Mouse (Mus musculus) ES-Bruce4 (cell line): ENCODE measurements around the gene Traf2. TPM values are rescaled to one million over a fixed set of nuclear protein-coding genes. Genes with fewer than 3 reads are reported as not detected.

Experiments
- H3K27ac ChIP-seq: 2 replicates; pipeline ENCODE4 v1.5.1; 2012; ENCODE audit warnings: low read length, inconsistent platforms; ENCODE audit not compliant: insufficient read depth
- H3K27me3 ChIP-seq: 2 replicates; pipeline ENCODE4 v1.6.1; 2012; ENCODE audit warnings: mild to moderate bottlenecking, low read length, inconsistent platforms; ENCODE audit not compliant: control insufficient read depth, poor library complexity, insufficient read depth, severe bottlenecking
- H3K36me3 ChIP-seq: 2 replicates; pipeline ENCODE4 v1.6.1; 2012; ENCODE audit warnings: inconsistent platforms, mild to moderate bottlenecking, low read length, moderate library complexity; ENCODE audit not compliant: control insufficient read depth, poor library complexity, insufficient read depth, severe bottlenecking
- H3K4me1 ChIP-seq: one replicate; pipeline ENCODE4 v1.8.1; 2011; ENCODE audit warnings: low read length; ENCODE audit not compliant: control insufficient read depth, insufficient read depth
- H3K4me3 ChIP-seq: 2 replicates; pipeline ENCODE4 v1.5.1; 2011; ENCODE audit warnings: low read depth, mild to moderate bottlenecking, low read length
- H3K9ac ChIP-seq: 2 replicates; pipeline ENCODE4 v1.6.1; 2012; ENCODE audit warnings: low read depth, mild to moderate bottlenecking, inconsistent platforms; ENCODE audit not compliant: poor library complexity, severe bottlenecking
- H3K9me3 ChIP-seq: replicated peaks from 2 replicates; pipeline ENCODE4 v1.6.1; 2012; ENCODE audit warnings: mild to moderate bottlenecking, low read length, inconsistent platforms; ENCODE audit not compliant: control insufficient read depth, poor library complexity, insufficient read depth, severe bottlenecking
- CTCF ChIP-seq: IDR thresholded peaks from one replicate; pipeline ENCODE4 v1.8.1; 2011; ENCODE audit warnings: low read depth, low read length
- EP300 ChIP-seq: IDR thresholded peaks from 2 replicates; pipeline ENCODE4 v1.6.1; 2011; ENCODE audit warnings: low read depth, low read length; ENCODE audit not compliant: insufficient read depth
- POLR2A ChIP-seq: IDR thresholded peaks from one replicate; pipeline ENCODE4 v1.8.1; 2011; ENCODE audit warnings: low read length; ENCODE audit not compliant: insufficient read depth
- polyA plus RNA-seq: library from polyadenylated mRNA; stranded (reverse); fragments of >200 nt; gene quantifications from 2 replicates; pipeline ENCODE4 v1.2.4, GENCODE M21; 2011; ENCODE audit warnings: low read depth; ENCODE audit not compliant: missing spikeins, insufficient read depth, insufficient read length

The Traf2 gene
- polyA plus RNA-seq, 1 experiment = 9.8 TPM

- Histone ChIP-seq H3K27me3 (no peaks in the 10 kb centered on the region), H3K9ac (no peak overlapping the region)
These were observed 39.8 kb downstream of the Traf2 start for GRCm38 (mm10) chr2:25506964-25507363.

GRCm38 (mm10) chr2:25505860-25506259 lies 40.9 kb downstream of the Traf2 start:
- Histone ChIP-seq H3K27ac (no peak overlapping the region), H3K9me3 (no peaks in the 10 kb centered on the region), H3K4me3 (no peak overlapping the region), H3K4me1 (no peaks in the 10 kb centered on the region), H3K36me3 (no peaks in the 10 kb centered on the region), H3K9ac (no peak overlapping the region), H3K27me3 (no peaks in the 10 kb centered on the region)
- TF ChIP-seq POLR2A (no peak), EP300 (no peak), CTCF (no peak)

More at GRCm38 (mm10) chr2:25506964-25507363, 39.8 kb downstream of the Traf2 start:
- Histone ChIP-seq H3K36me3 (no peaks in the 10 kb centered on the region), H3K4me3 (no peak overlapping the region), H3K4me1 (no peaks in the 10 kb centered on the region), H3K9me3 (no peaks in the 10 kb centered on the region), H3K27ac (no peak overlapping the region)
- no peak for TF ChIP-seq EP300
- TF ChIP-seq CTCF = peak; percentile 36
- TF ChIP-seq POLR2A = no peak

GRCm38 (mm10) chr2:25505000-25505399 lies 41.7 kb downstream of the Traf2 start:
- Histone ChIP-seq H3K36me3 (no peaks in the 10 kb centered on the region), H3K27me3 (no peaks in the 10 kb centered on the region)
- no peak for TF ChIP-seq CTCF
- TF ChIP-seq EP300 = no peak
- no peak for TF ChIP-seq POLR2A

GRCm38 (mm10) chr2:25504538-25504937 lies 42.2 kb downstream of the Traf2 start:
- TF ChIP-seq CTCF (no peak), EP300 (no peak), POLR2A (no peak)
- no peaks in the 10 kb centered on the region for H3K27me3 ChIP-seq
- no peak overlapping the region for H3K27ac ChIP-seq

More at GRCm38 (mm10) chr2:25505000-25505399, 41.7 kb downstream of the Traf2 start:
- no peak overlapping the region for H3K27ac ChIP-seq
- no peaks in the 10 kb centered on the region for H3K4me1 ChIP-seq
- H3K4me3 ChIP-seq = no peak overlapping the region
- H3K9me3 ChIP-seq = no peaks in the 10 kb centered on the region
- no peak overlapping the region for H3K9ac ChIP-seq

GRCm38 (mm10) chr2:25502726-25503125 lies 44.0 kb downstream of the Traf2 start:
- H3K4me3 ChIP-seq = no peak overlapping the region
- TF ChIP-seq CTCF = no peak
- TF ChIP-seq POLR2A = no peak
- no peak for TF ChIP-seq EP300
- H3K9me3 ChIP-seq = no peaks in the 10 kb centered on the region
- H3K4me1 ChIP-seq = no peaks in the 10 kb centered on the region
- H3K27me3 ChIP-seq = no peaks in the 10 kb centered on the region
- H3K36me3 ChIP-seq = no peaks in the 10 kb centered on the region
- H3K9ac ChIP-seq = no peak overlapping the region
- no peak overlapping the region for H3K27ac ChIP-seq

More at GRCm38 (mm10) chr2:25504538-25504937, 42.2 kb downstream of the Traf2 start:
- Histone ChIP-seq H3K36me3 (no peaks in the 10 kb centered on the region), H3K4me1 (no peaks in the 10 kb centered on the region), H3K9ac (no peak overlapping the region), H3K4me3 (no peak overlapping the region), H3K9me3 (no peaks in the 10 kb centered on the region)

- H3K27ac ChIP-seq = no peak within 1 kb of the TSS
- no peaks in the 10 kb centered on the region for H3K4me1 ChIP-seq
- H3K36me3 ChIP-seq = no peaks in the 10 kb centered on the region
- peak within 1 kb of the TSS; percentile 67 for H3K9ac ChIP-seq
- TF ChIP-seq EP300 (no peak), CTCF (peak; percentile 19)
- no peaks in the 10 kb centered on the region for H3K27me3 ChIP-seq
- H3K4me3 ChIP-seq = peak within 1 kb of the TSS; percentile 88
- no peaks in the 10 kb centered on the region for H3K9me3 ChIP-seq
These were observed 44.9 kb downstream of the Traf2 start, which contains the start of gene C8g for GRCm38 (mm10) chr2:25501593-25502486. C8g (minus strand) TSS chr2:25501719.
